In genomic region chr7:30744022-30744598, GRCm38 (mm10) we compare ENCODE assay signal across 12 mouse cellular contexts. TPM values are rescaled to one million over a fixed set of nuclear protein-coding genes. Genes with fewer than 3 reads are reported as not detected.
DNase-seq lines count a peak whose midpoint lies in the region; ATAC-seq and TF ChIP-seq lines count a peak whose summit lies in the region.
"Had no signal": no experiment of that assay in that cellular context is flagged by ENCODE, and none has a peak within 500 bp of the region (broad histone marks: within the 10 kb centered on the region; RNA-seq: fewer than 3 reads in every experiment).

No protein-coding gene starts in this region.

- H3K9ac ChIP-seq in kidney, embryonic 15.5 days: no peak overlapping the region
- H3K9ac ChIP-seq in lung, postnatal 0 days (replicated peaks; ENCODE audit: low read depth): no peak overlapping the region

- WGBS in kidney, adult 2 months: 25% methylated on average over 4 of the region's 4 CpGs
- 32% methylated on average over 4 of the region's 4 CpGs for WGBS in kidney, embryonic 15.5 days
- WGBS in lung, postnatal 0 days: 18% methylated on average over 4 of the region's 4 CpGs

- no peaks in the 10 kb centered on the region for H3K9me3 ChIP-seq in kidney, embryonic 15.5 days (replicated peaks)
- H3K9me3 ChIP-seq in lung, postnatal 0 days (ENCODE audit: low read length): no peaks in the 10 kb centered on the region

- TF ChIP-seq CTCF in kidney, adult 2 months (conservative IDR thresholded peaks at IDR 0.05; ENCODE audit: insufficient read depth, insufficient read length, low read depth, low read length): no peak
- TF ChIP-seq CTCF in lung, postnatal 0 days (IDR thresholded peaks at IDR 0.05): peak; percentile 43

- H3K4me1 ChIP-seq in kidney, adult 2 months (ENCODE audit: control insufficient read depth, insufficient read depth, low read length): no peaks in the 10 kb centered on the region
- peaks cover 5% of the 10 kb centered on the region; the same call in 1 of the 2 replicates for H3K4me1 ChIP-seq in kidney, embryonic 15.5 days
- 0 out of 2 replicates have a peak, but pooled peaks cover 3% of the 10 kb centered on the region for H3K4me1 ChIP-seq in lung, postnatal 0 days (ENCODE audit: insufficient read depth, low read depth, low read length)

- H3K4me3 ChIP-seq in kidney, adult 2 months (ENCODE audit: insufficient read depth, low read depth, low read length): no peak overlapping the region
- H3K4me3 ChIP-seq in kidney, embryonic 15.5 days (replicated peaks): no peak overlapping the region
- H3K4me3 ChIP-seq in lung, postnatal 0 days (ENCODE audit: low read depth, low read length): no peak overlapping the region
- H3K4me3 ChIP-seq: myocyte had no signal

- no peak overlapping the region for H3K27ac ChIP-seq in kidney, adult 2 months (ENCODE audit: insufficient read depth, low read depth, low read length)
- H3K27ac ChIP-seq in kidney, embryonic 15.5 days: no peak overlapping the region
- peak overlapping the region; percentile 64; the same call in 1 of the 2 replicates for H3K27ac ChIP-seq in lung, postnatal 0 days (ENCODE audit: low read length)

- no peak for TF ChIP-seq POLR2A in kidney, adult 2 months (IDR thresholded peaks at IDR 0.05; ENCODE audit: low read depth, low read length)

- intact Hi-C loops in heart, postnatal 10 days (cut with DNase I): no loop called here

- H3K27me3 ChIP-seq in kidney, adult 2 months (replicated peaks; ENCODE audit: control insufficient read depth, insufficient read depth, low read length): no peaks in the 10 kb centered on the region
- no peaks in the 10 kb centered on the region for H3K27me3 ChIP-seq in kidney, embryonic 15.5 days
- no peaks in the 10 kb centered on the region for H3K27me3 ChIP-seq in lung, postnatal 0 days (replicated peaks; ENCODE audit: insufficient read depth, low read length)

- peak; percentile 75; the same call in 1 of the 2 replicates for TF ChIP-seq EP300 in lung, postnatal 0 days (IDR thresholded peaks at IDR 0.05)

- peak; percentile 25 for DNase-seq in kidney, adult 2 months
- DNase-seq in adrenal gland, postnatal 14 days: peak; percentile 83
- peak; percentile 59 to 68 for DNase-seq in heart, postnatal 10 days
- peak; percentile 88 for DNase-seq in lung, postnatal 0 days (ENCODE audit: low spot score)
- no peak for DNase-seq in layer of hippocampus, adult 11-12 months (ENCODE audit: low spot score)
- DNase-seq in frontal cortex, postnatal 14 days (ENCODE audit: low spot score in 2 of 2): no peak
- no peak for DNase-seq in layer of hippocampus, postnatal 10 days (ENCODE audit: low spot score in 2 of 2)
- DNase-seq: cerebellum, postnatal 14 days had no signal

- no peaks in the 10 kb centered on the region for H3K36me3 ChIP-seq in kidney, adult 2 months (ENCODE audit: control insufficient read depth, insufficient read depth, low read length)
- 0 out of 2 replicates have a peak, but pooled peaks cover 7% of the 10 kb centered on the region for H3K36me3 ChIP-seq in kidney, embryonic 15.5 days
- no peaks in the 10 kb centered on the region for H3K36me3 ChIP-seq in lung, postnatal 0 days (ENCODE audit: insufficient read depth, low read length)

- no peak overlapping the region for H3K4me2 ChIP-seq in kidney, embryonic 15.5 days
- H3K4me2 ChIP-seq in lung, postnatal 0 days (replicated peaks; ENCODE audit: low read depth, low read length): no peak overlapping the region

- no peak for ATAC-seq in kidney, embryonic 15.5 days (replicated peaks; ENCODE audit: low FRiP score)
- ATAC-seq in lung, postnatal 0 days: peak; percentile 94

RNA-seq across cellular contexts. Expression of gene Gapdhs, which starts 0.6 kb away (rescaled TPM):
- polyA plus RNA-seq in kidney, adult 2 months (2012; rRNA removed): 0.31 and 0.86 TPM in 2 replicates
- polyA plus RNA-seq in kidney, embryonic 15.5 days (2015; fragmentation: Nextera tagmentation; extraction: Ambion mirVana): 0.35 and 0.68 TPM in 2 replicates
- not detected in 2 replicates for total RNA-seq in adrenal gland, postnatal 14 days (2021)
- not detected for total RNA-seq in heart, postnatal 10 days (2021)
- polyA plus RNA-seq in lung, postnatal 0 days (2015; fragmentation: Nextera tagmentation; extraction: Ambion mirVana): 0.18 and 0.21 TPM in 2 replicates
- not detected for total RNA-seq in layer of hippocampus, postnatal 10 days (2021)
- total RNA-seq: left cerebral cortex, postnatal 14 days had no signal
- polyA plus RNA-seq: frontal cortex, adult 2 months had no signal

RNA-seq across cellular contexts. Expression of gene Sbsn, which starts 7.2 kb away (rescaled TPM):
- polyA plus RNA-seq in kidney, adult 2 months (2012; rRNA removed): 1.4 and 1.9 TPM in 2 replicates
- 2.2 and 2.6 TPM in 2 replicates for polyA plus RNA-seq in kidney, embryonic 15.5 days (2015; fragmentation: Nextera tagmentation; extraction: Ambion mirVana)
- 76.3 and 82.7 TPM in 2 replicates for total RNA-seq in adrenal gland, postnatal 14 days (2021)
- total RNA-seq in heart, postnatal 10 days (2021): 1 to 10 TPM; 4.5 to 4.8 TPM
- polyA plus RNA-seq in lung, postnatal 0 days (2015; fragmentation: Nextera tagmentation; extraction: Ambion mirVana): 6.7 and 7.3 TPM in 2 replicates
- total RNA-seq in layer of hippocampus, postnatal 10 days (2021): 10 to 100 TPM in 1 of 2 experiments, 1 to 10 TPM in 1; 7.7 to 10.4 TPM

RNA-seq across cellular contexts. Expression of gene Tmem147, which starts 14.8 kb away (rescaled TPM):
- polyA plus RNA-seq in kidney, adult 2 months (2012; rRNA removed): 457 and 511 TPM in 2 replicates
- 180 and 192 TPM in 2 replicates for polyA plus RNA-seq in kidney, embryonic 15.5 days (2015; fragmentation: Nextera tagmentation; extraction: Ambion mirVana)
- total RNA-seq in adrenal gland, postnatal 14 days (2021): 215 and 242 TPM in 2 replicates
- total RNA-seq in heart, postnatal 10 days (2021): 100 to 1,000 TPM; 229 to 244 TPM
- polyA plus RNA-seq in lung, postnatal 0 days (2015; fragmentation: Nextera tagmentation; extraction: Ambion mirVana): 179 and 193 TPM in 2 replicates
- total RNA-seq in layer of hippocampus, postnatal 10 days (2021): 100 to 1,000 TPM; 117 to 141 TPM

RNA-seq across cellular contexts. Expression of gene Dmkn, which starts 19.4 kb away (rescaled TPM):
- polyA plus RNA-seq in kidney, adult 2 months (2012; rRNA removed): 2.1 and 2.2 TPM in 2 replicates
- polyA plus RNA-seq in kidney, embryonic 15.5 days (2015; fragmentation: Nextera tagmentation; extraction: Ambion mirVana): 1.3 and 7.7 TPM in 2 replicates
- 2.2 and 3.5 TPM in 2 replicates for total RNA-seq in adrenal gland, postnatal 14 days (2021)
- total RNA-seq in heart, postnatal 10 days (2021): 1 to 10 TPM; 5.8 to 8.1 TPM
- polyA plus RNA-seq in lung, postnatal 0 days (2015; fragmentation: Nextera tagmentation; extraction: Ambion mirVana): 65.2 and 74.3 TPM in 2 replicates
- 1 to 10 TPM; 1.2 to 1.5 TPM for total RNA-seq in layer of hippocampus, postnatal 10 days (2021)
- polyA plus RNA-seq: myocyte had no signal

RNA-seq across cellular contexts. Expression of gene Atp4a, which starts 32.1 kb away (rescaled TPM):
- polyA plus RNA-seq in kidney, adult 2 months (2012; rRNA removed): 33.1 and 39.1 TPM in 2 replicates
- 1.3 and 1.5 TPM in 2 replicates for polyA plus RNA-seq in kidney, embryonic 15.5 days (2015; fragmentation: Nextera tagmentation; extraction: Ambion mirVana)
- 3.0 TPM in 2 replicates for total RNA-seq in adrenal gland, postnatal 14 days (2021)
- total RNA-seq in heart, postnatal 10 days (2021): under 1 TPM in 1 of 2 experiments, not detected in 1; 0.12 TPM
- polyA plus RNA-seq in lung, postnatal 0 days (2015; fragmentation: Nextera tagmentation; extraction: Ambion mirVana): 0.14 TPM in 1 of 2 replicates, not detected in the other
- total RNA-seq in layer of hippocampus, postnatal 10 days (2021): 1 to 10 TPM; 3.1 to 3.8 TPM
- polyA plus RNA-seq: myocyte had no signal

Comparison
In these comparisons a context has a peak if more than half of its experiments do, and no peak if none do; other contexts are left out.
1. DNase-seq: peak in kidney, adult 2 months (single experiment), adrenal gland, postnatal 14 days (single experiment), heart, postnatal 10 days (2 of 2) and lung, postnatal 0 days (single experiment); none in layer of hippocampus, adult 11-12 months (single experiment), frontal cortex, postnatal 14 days (0 of 2) and layer of hippocampus, postnatal 10 days (0 of 2).